Mouse (Mus musculus) forelimb bud, embryonic 11.5 days (tissue): Measurements from ENCODE around the gene Enthd1.

Experiments
- DNase-seq: peaks from one replicate; pipeline ENCODE4 v3.0.0-alpha.2; 2012; ENCODE audit warnings: low read depth, low spot score

The Enthd1 gene

DNA sequence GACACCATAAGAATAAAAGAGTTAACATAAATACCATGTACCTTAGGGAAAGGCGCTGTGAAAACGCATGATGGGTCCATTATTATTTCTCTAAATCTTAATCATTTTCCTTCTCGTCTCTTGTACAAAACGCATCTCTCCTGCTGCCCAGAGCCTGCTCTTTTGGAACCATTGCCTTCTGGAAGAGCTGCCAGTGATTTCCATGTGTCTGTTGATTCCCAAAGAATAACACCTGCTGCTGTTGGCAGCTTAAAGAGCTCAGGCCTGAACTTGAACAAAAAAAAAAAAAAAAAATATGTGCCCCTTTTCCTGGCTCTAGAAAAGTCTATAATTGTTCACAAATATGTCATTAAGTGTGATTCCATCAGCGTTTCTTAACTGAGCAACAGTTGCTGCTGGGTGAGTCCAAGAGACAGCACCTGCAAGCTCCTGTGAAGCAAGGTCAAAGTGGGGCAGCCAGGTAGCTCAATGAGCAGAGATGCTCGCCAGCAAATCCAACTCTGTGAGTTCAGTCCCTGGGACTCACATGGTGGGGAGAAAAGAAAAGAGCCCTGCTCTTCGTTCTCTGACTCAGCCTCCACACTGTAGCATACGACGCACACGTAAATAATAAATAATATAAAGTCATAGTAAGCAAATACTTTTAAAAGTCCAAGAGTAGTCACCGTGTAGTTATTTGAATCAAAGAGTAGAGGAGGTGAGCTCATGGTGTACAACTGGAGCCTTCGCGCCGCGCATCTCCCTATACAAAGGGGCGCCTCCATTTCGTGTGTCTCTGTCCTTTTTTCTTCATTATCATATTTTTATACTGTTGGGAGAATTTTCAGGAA lies 9.5 kb upstream of the Enthd1 start:
- no peak for DNase-seq

- no peak for DNase-seq
Measured at GRCm38 (mm10) chr15:80572811-80573520, 8.0 kb upstream of the Enthd1 start.

- DNase-seq: no peak
Measured at GRCm38 (mm10) chr15:80572291-80572690, 7.3 kb upstream of the Enthd1 start, which contains the start of gene Grap2. Grap2 (plus strand) TSS chr15:80572594.

DNA sequence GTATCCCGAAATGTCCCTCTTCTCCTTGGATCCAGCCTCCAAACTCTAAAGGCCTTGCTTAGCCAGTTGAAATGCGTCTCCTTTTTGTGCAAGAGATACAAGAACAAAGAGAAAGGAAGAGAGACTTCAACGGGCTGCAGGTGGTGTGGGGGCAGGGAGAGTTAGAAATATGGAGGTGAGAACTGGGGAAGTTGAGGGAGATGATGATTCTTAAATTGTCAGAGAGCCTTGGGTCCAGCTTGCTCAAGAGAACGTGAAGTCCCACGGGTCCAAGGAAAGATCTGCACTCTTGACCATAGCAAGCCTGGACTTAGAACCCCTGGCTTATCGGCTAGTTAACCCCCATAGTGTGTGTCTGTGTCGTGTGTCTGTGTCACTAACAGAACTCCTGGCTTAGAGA lies 6.7 kb upstream of the Enthd1 start:
- no peak for DNase-seq

DNA sequence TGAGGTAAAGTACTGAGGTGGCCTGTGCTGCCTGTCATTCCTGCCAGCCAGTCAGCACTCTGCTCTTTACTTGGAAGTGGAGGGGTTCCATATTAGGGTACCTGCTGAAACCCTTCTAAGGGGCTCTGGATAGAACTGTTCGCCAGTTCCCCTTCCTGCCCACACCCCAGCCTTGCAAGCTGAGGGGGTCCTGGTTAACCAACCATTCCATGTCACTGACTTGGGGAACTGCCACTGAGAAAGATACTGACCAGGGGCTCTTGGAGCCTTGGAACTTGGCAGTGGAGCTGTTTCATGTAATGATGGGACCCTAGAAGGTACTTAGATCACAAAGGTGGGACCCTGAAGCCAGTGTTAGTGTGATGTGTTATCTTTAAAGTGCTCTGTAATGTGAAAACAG lies 5.3 kb upstream of the Enthd1 start:
- no peak for DNase-seq

- no peak for DNase-seq
Measured at GRCm38 (mm10) chr15:80569205-80569604, 4.2 kb upstream of the Enthd1 start.

- no peak for DNase-seq
Measured at GRCm38 (mm10) chr15:80567731-80568130, 2.8 kb upstream of the Enthd1 start.

- DNase-seq: no peak
Measured at GRCm38 (mm10) chr15:80567139-80567538, 2.2 kb upstream of the Enthd1 start.

DNA sequence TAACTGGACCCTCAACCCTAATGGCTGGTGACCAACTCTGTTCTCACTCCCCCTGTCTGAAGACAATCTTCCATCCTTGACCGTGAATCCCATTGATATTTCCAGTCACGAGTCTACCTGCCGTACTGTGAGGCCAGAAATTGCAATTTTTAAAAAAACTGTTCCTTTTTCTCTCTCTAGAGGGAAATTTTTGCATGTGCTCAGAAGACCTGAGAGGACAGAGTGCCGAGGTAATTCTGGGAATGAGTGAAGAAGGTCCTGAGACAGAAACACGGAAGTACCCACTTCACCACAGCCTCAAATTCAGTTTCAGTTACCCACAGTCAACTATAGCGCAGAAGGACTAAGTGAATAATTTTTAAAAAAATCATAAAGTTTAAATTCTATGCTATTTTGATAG lies 1.7 kb upstream of the Enthd1 start:
- DNase-seq: no peak

DNA sequence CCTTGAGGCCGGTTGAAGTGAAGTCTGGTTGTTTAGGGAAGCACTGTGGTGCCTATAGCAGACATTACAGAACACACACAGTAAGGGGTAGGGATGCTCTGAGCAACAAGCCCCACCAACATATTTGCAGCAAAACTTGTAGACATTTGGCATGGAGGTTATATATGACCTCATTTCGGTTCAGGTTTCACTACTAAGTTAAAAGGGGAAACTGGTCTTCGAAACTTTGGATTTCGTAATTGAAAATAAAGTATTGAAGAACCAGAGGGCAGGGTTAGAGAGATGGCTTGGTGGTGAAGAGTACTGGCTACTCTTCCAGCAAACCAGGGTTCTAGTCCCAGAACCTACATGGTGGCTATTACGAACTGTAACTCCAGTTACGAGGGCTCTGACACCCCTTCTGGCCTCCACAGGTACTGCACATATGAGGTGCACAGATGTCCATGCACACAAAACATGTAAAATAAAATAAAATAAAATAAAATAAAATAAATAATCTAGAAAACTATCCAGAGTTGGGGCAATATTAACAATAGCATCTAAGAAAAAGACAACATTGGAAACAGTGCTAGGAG lies 1.2 kb downstream of the Enthd1 start:
- DNase-seq: no peak

- no peak for DNase-seq
Measured at GRCm38 (mm10) chr15:80562446-80562845, 2.5 kb downstream of the Enthd1 start.

GRCm38 (mm10) chr15:80560646-80561580 lies 4.0 kb downstream of the Enthd1 start:
- no peak for DNase-seq

GRCm38 (mm10) chr15:80559978-80560377 lies 5.0 kb downstream of the Enthd1 start:
- DNase-seq: no peak

DNA sequence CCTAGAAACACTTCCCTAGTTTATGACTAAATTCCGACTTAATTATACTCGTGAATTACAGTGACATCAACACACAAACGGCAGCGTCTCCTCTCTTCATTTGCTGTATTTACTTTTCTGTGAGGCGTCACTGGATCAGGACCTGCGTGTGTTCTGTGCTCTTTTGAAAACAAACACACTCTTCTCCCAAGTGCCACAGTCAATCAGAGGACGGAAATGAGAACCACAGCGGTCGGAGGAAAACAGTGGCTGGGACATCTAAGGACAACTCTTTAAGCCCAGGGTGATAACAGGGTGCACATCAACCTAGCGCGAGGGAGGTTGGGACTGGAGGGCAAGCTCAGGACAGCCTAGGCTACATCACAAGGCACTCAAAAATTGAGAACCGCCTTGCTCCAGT lies 5.4 kb downstream of the Enthd1 start:
- DNase-seq: no peak

DNA sequence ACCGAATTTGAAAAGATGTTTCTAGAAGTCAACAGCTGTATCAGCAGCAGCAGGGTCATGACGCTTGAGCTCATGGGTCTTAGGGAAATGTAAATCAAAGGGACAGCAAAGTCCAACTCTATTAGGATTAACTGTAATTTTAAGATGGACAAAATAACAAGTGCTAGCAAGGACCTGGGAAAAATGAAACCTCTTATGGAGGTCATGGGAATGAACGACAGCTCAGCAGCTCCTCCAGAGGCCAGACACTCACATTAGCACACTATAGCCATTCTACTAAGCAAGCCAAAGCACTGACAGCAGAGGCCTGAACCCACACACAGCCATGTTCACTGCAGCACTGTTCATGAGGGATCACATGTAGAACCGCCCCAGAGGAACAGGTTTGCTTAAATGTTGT lies 7.2 kb downstream of the Enthd1 start:
- DNase-seq: no peak

GRCm38 (mm10) chr15:80556021-80556420 lies 8.9 kb downstream of the Enthd1 start:
- no peak for DNase-seq

- no peak for DNase-seq
Measured at GRCm38 (mm10) chr15:80554860-80555822, 9.8 kb downstream of the Enthd1 start.

GRCm38 (mm10) chr15:80545430-80545829 lies 19.5 kb downstream of the Enthd1 start:
- no peak for DNase-seq

DNA sequence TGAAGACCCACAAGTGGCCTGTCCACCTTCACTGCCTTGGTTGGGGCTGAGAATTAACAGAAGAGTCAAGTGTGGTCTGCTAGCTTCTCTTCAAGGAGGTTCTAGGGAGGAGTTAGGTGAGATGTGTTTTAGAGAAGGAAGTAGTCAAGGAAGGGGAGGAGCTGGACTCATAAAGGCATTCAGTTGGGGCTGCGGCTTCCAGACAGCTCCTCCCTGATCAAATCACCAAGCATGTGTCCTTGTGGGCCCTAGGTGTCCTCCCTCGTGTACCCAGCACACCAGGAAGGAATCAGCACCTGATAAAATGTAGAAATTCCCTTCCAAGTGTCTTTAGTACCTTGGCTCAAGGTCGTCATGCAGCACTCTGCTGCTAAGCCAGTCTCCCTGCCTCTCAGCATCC lies 20.8 kb downstream of the Enthd1 start:
- DNase-seq: no peak

DNA sequence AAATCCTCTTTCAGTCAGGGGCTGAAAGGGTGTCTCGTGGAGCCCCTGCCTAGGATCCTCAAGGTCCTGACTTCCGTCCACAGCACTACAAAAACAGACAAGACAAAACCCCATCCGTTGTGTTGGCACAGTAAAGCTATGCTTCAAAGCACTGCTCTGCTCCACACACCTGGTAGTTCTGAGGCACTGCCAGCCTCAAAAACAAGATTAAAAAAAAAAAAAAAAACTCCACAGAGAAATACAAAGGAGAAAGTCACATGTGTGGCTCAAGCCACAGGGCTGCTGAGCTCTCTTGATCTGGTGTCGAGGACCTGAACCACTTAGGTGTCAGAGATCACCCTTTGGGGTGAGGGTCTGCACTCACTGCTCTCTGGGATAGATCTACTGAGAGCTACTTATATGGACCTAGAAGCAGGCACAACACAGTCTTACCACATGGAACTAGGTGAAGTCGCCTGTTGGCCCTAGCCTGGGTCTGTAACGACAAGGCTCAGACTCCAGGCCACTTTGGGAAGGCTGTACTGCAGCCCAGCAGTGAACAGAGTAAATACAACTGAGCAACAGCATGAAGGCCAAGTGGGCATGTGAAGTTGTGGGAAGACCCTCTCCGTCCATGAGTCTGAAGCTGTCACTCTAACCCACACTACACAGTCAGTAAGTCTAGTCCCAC lies 26.1 kb downstream of the Enthd1 start:
- DNase-seq: no peak
